Mouse (Mus musculus): ENCODE data around the gene Mmp15.

DNA sequence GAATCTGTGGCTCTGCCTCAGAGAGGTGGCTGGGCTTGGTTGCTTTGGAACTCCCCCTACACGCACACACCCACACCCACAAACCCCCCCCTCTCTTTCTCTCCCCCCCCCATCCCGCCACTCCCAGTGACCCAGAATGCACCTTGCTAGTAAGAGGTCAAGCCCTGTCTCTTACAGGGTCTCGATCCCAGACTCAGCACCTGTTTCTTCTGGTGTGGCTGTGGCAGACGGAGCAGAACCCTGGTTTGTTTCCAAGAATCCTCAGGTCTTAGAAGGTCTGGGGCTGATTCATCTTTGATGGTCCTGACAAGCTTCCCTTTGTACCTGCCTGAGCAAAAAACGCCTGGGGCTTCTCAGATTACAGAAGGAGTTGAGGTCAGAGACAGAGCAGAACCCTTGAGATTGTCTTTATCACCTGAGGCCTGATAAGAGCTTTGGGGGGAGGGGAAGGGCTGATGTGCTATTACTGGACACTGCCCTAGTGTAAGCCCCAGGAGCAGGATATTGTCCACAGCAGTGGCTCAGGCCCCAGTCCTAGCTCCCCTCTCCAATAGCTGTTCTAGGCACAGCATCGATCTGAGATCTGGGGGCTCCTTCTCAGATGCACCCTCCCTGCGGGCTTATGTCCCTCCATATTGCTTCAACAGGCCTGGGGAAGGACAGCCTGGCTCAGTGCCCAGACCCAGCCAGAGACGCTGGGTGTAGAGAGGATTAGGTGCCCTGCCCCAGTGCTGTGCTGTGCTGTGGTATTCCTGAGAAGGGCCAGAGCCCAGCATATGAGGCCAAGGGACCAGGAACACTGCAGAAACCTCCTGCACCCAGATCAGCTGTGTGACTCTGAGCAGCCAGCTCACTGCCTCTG, 6.7 kb downstream of the Mmp15 start:
- TF ChIP-seq CTCF (IDR thresholded peaks at IDR 0.05; ENCODE audit: extremely low read depth, insufficient read depth, low read length) (no peak), POLR2A (IDR thresholded peaks at IDR 0.05; ENCODE audit: extremely low read depth, insufficient read depth, low read length) (no peak)
